Mouse (Mus musculus): Measurements from ENCODE around the gene Il22ra1.

- TF ChIP-seq CTCF (IDR thresholded peaks at IDR 0.05; ENCODE audit: control insufficient read depth, insufficient read depth, insufficient read length) (no peak), MAX (IDR thresholded peaks at IDR 0.05) (no peak), MYOG (IDR thresholded peaks at IDR 0.05; ENCODE audit: control insufficient read depth, extremely low read depth, insufficient read length) (no peak), USF1 (IDR thresholded peaks at IDR 0.05; ENCODE audit: low read depth) (no peak)
Measured at GRCm38 (mm10) chr4:135704016-135704415, 24.0 kb upstream of the Il22ra1 start.

Data from C2C12 (cell line).